Mouse (Mus musculus) ES-E14 (cell line): ENCODE measurements at regions not wholly inside any gene's neighbourhood (a gene's known extent, or its start where the extent isn't known, plus 50 kb on each side); places are given as distances from the start of the nearest gene placed in this dataset.

ENCODE experiments used
- MAFK ChIP-seq: IDR thresholded peaks from 2 replicates; pipeline ENCODE4 v1.6.1; 2014; ENCODE audit warnings: mild to moderate bottlenecking, low read depth, low read length, inconsistent platforms; ENCODE audit not compliant: insufficient read depth
- ZC3H11A ChIP-seq: IDR thresholded peaks from 2 replicates; pipeline ENCODE4 v1.6.1; 2012; ENCODE audit warnings: low read depth, mild to moderate bottlenecking, inconsistent platforms, low read length, borderline replicate concordance
- ZNF384 ChIP-seq: IDR thresholded peaks from 2 replicates; pipeline ENCODE4 v1.6.1; 2012; ENCODE audit warnings: low read depth, low read length, inconsistent platforms

- TF ChIP-seq MAFK (no peak), ZC3H11A (no peak), ZNF384 (no peak)
Observed at GRCm38 (mm10) chr4:84018774-84019173, 493.4 kb downstream of the Ccdc171 start.
